Mouse (Mus musculus): Measurements from ENCODE around the gene Zfp791. TPM values are rescaled to one million over a fixed set of nuclear protein-coding genes. Genes with fewer than 3 reads are reported as not detected.
A peak's percentile ranks its signal among the peaks of the same experiment; 100 is the strongest.

Gene Zfp791
- total and polyA plus RNA-seq, 3 experiments: 0.03 TPM; not detected in 2

DNA sequence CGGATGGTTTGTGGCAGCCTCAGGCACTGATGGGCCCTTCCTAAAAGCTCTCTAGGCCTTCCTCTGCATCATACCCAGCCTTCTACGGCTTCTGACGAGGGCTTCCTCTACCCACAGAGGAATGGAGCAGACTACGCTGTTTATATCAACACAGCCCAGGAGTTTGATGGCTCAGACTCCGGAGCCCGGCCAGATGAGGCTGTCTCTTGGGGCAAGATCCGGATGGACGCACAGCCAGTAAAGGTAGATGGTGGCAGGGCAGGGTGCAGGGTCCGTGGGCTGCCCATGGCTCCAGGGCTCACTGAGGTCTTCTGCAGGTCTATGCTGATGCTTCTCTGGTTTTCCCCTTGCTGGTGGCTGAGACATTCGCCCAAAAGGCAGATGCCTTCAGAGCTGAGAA, 48.3 kb downstream of the Zfp791 start:
- no peak overlapping the region for H3K27ac ChIP-seq (ENCODE audit: control insufficient read depth, low read depth, low read length)
- H3K4me3 ChIP-seq (ENCODE audit: control insufficient read depth in 1 of 2, insufficient read depth in 1 of 2, low read depth in 2 of 2, low read length in 2 of 2): no peak overlapping the region
- H3K79me2 ChIP-seq (ENCODE audit: control insufficient read depth, insufficient read depth, low read length, poor library complexity): peaks cover 16% of the 10 kb centered on the region
- TF ChIP-seq MAFK (IDR thresholded peaks at IDR 0.05; ENCODE audit: borderline replicate concordance, low read depth, low read length): no peak
- no peak for TF ChIP-seq POLR2AphosphoS5 (IDR thresholded peaks at IDR 0.05; ENCODE audit: borderline replicate concordance, low read depth, low read length)
- no peak for TF ChIP-seq MXI1 (IDR thresholded peaks at IDR 0.05; ENCODE audit: low read depth, low read length)
- no peaks in the 10 kb centered on the region for H3K27me3 ChIP-seq (ENCODE audit: control insufficient read depth in 1 of 2, insufficient read depth in 2 of 2, low read length in 2 of 2)
- peaks cover 2 to 14% of the 10 kb centered on the region in 2 experiments; a peak in 3 of 4 replicates for H3K4me1 ChIP-seq (ENCODE audit: control insufficient read depth in 1 of 2, insufficient read depth in 2 of 2, low read length in 2 of 2)
- peaks cover 2 to 8% of the 10 kb centered on the region in 2 experiments for H3K36me3 ChIP-seq (ENCODE audit: control insufficient read depth in 1 of 2, insufficient read depth in 2 of 2, low read length in 2 of 2)
- H3K9me3 ChIP-seq (replicated peaks; ENCODE audit: insufficient read depth, low read length): no peaks in the 10 kb centered on the region
- DNase-seq (ENCODE audit: low read depth, low spot score): no peak
- H3K9ac ChIP-seq (ENCODE audit: control insufficient read depth, low read depth, low read length, poor library complexity, severe bottlenecking): no peak overlapping the region

DNA sequence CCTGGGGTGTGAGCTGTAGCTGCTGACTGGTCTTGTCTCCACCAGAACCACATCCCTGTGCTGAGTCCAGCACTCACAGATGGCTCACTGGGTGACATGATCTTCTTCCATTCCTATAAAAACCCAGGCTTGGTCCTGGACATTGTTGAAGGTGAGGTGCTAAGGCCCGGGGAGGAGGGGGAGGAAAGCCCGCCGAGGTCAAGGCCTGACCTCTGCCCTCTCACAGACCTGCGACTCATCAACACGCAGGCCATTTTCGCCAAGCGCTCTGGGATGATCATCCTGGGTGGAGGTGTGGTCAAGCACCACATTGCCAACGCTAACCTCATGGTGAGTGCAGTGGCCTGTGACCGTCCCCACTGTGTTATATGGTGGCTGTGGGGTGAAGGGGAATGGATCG, 48.7 kb downstream of the Zfp791 start:
- Histone ChIP-seq H3K9ac (ENCODE audit: control insufficient read depth, low read depth, low read length, poor library complexity, severe bottlenecking) (no peak overlapping the region), H3K27ac (ENCODE audit: control insufficient read depth, low read depth, low read length) (no peak overlapping the region), H3K27me3 (ENCODE audit: control insufficient read depth in 1 of 2, insufficient read depth in 2 of 2, low read length in 2 of 2) (no peaks in the 10 kb centered on the region), H3K4me1 (ENCODE audit: control insufficient read depth in 1 of 2, insufficient read depth in 2 of 2, low read length in 2 of 2) (peaks cover 2 to 12% of the 10 kb centered on the region in 2 experiments; a peak in 3 of 4 replicates), H3K4me3 (ENCODE audit: control insufficient read depth in 1 of 2, insufficient read depth in 1 of 2, low read depth in 2 of 2, low read length in 2 of 2) (no peak overlapping the region), H3K9me3 (replicated peaks; ENCODE audit: insufficient read depth, low read length) (no peaks in the 10 kb centered on the region), H3K36me3 (ENCODE audit: control insufficient read depth in 1 of 2, insufficient read depth in 2 of 2, low read length in 2 of 2) (peaks cover 2 to 8% of the 10 kb centered on the region in 2 experiments), H3K79me2 (ENCODE audit: control insufficient read depth, insufficient read depth, low read length, poor library complexity) (peaks cover 15% of the 10 kb centered on the region)
- no peak for DNase-seq (ENCODE audit: low read depth, low spot score)
- TF ChIP-seq ZMIZ1 (IDR thresholded peaks at IDR 0.05; ENCODE audit: low read depth, low read length): no peak
- TF ChIP-seq GATA1 (IDR thresholded peaks at IDR 0.05; ENCODE audit: low read depth, low read length): no peak
- TF ChIP-seq TBP (IDR thresholded peaks at IDR 0.05; ENCODE audit: low read depth, low read length): no peak
- no peak for TF ChIP-seq TCF12 (IDR thresholded peaks at IDR 0.05; ENCODE audit: low read depth, low read length)
- no peak for TF ChIP-seq BHLHE40 (IDR thresholded peaks at IDR 0.05; ENCODE audit: borderline replicate concordance, low read depth, low read length)

DNA sequence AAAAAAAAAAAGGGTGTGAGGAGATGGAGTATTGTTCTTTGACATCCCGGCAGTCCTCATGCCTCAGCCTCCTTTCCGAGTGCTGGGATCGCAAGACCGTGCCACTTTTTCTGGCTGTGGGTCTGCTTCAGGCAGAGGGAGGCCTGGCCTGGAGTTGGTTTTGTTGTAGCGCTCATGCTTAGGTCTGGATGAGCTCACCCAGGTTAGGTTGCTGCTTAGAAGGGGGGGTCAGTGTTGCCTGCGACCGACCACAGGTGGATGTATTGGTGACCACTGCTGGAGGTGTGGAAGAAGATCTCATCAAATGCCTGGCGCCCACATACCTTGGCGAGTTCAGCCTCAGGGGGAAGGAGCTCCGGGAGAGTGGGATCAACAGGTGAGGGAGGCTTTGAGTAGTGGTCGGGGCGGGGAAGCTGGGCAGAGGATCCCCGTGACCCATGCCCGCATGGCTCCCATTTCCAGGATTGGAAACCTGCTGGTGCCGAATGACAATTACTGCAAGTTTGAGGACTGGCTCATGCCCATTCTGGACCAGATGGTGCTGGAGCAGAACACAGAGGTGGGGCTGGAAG, 49.8 kb downstream of the Zfp791 start:
- TF ChIP-seq TAL1 (IDR thresholded peaks at IDR 0.05; ENCODE audit: low read length): no peak
- no peak for TF ChIP-seq HCFC1 (IDR thresholded peaks at IDR 0.05; ENCODE audit: low read depth, low read length)
- TF ChIP-seq CHD1 (IDR thresholded peaks at IDR 0.05; ENCODE audit: low read depth, low read length): no peak
- no peak for TF ChIP-seq UBTF (IDR thresholded peaks at IDR 0.05; ENCODE audit: borderline replicate concordance, insufficient read depth, low read depth, low read length)
- TF ChIP-seq POLR2AphosphoS2 (IDR thresholded peaks at IDR 0.05; ENCODE audit: low read length): no peak
- TF ChIP-seq SMC3 (IDR thresholded peaks at IDR 0.05; ENCODE audit: low read depth, low read length): no peak
- no peaks in the 10 kb centered on the region for H3K9me3 ChIP-seq (replicated peaks; ENCODE audit: insufficient read depth, low read length)
- no peaks in the 10 kb centered on the region for H3K27me3 ChIP-seq (ENCODE audit: control insufficient read depth in 1 of 2, insufficient read depth in 2 of 2, low read length in 2 of 2)
- H3K79me2 ChIP-seq (ENCODE audit: control insufficient read depth, insufficient read depth, low read length, poor library complexity): peaks cover 15% of the 10 kb centered on the region
- H3K9ac ChIP-seq (ENCODE audit: control insufficient read depth, low read depth, low read length, poor library complexity, severe bottlenecking): peak overlapping the region; percentile 26; the same call in 1 of the 2 replicates
- no peak for DNase-seq (ENCODE audit: low read depth, low spot score)
- H3K4me3 ChIP-seq (ENCODE audit: control insufficient read depth in 1 of 2, insufficient read depth in 1 of 2, low read depth in 2 of 2, low read length in 2 of 2): 0 out of 4 replicates have a peak overlapping the region, but pooled peaks of 1 of the 2 experiments have one; percentile 12
- no peak overlapping the region for H3K27ac ChIP-seq (ENCODE audit: control insufficient read depth, low read depth, low read length)
- peaks cover 2 to 12% of the 10 kb centered on the region in 2 experiments; a peak in 3 of 4 replicates for H3K4me1 ChIP-seq (ENCODE audit: control insufficient read depth in 1 of 2, insufficient read depth in 2 of 2, low read length in 2 of 2)
- H3K36me3 ChIP-seq (ENCODE audit: control insufficient read depth in 1 of 2, insufficient read depth in 2 of 2, low read length in 2 of 2): peaks cover 2 to 8% of the 10 kb centered on the region in 2 experiments

Measured in MEL (cell line).